Mouse (Mus musculus) C2C12 (cell line): ENCODE data around the gene Cplx3.
A peak's percentile ranks its signal among the peaks of the same experiment; 100 is the strongest.

Experiments
- CEBPB ChIP-seq: IDR thresholded peaks from one replicate; pipeline ENCODE4 v1.6.1; 2011; ENCODE audit warnings: low read depth, mild to moderate bottlenecking, control low read depth, moderate library complexity
- CTCF ChIP-seq: IDR thresholded peaks from one replicate; pipeline ENCODE4 v1.5.1; 2011; ENCODE audit not compliant: control insufficient read depth, insufficient read depth, insufficient read length
- FOSL1 ChIP-seq: IDR thresholded peaks from one replicate; pipeline ENCODE4 v1.8.0; 2011; ENCODE audit warnings: mild to moderate bottlenecking, low read length; ENCODE audit not compliant: poor library complexity, insufficient read depth, severe bottlenecking
- MAX ChIP-seq: IDR thresholded peaks from one replicate; pipeline ENCODE4 v1.6.1; 2011; ENCODE audit warnings: mild to moderate bottlenecking, control low read depth
- MYOD1 ChIP-seq: IDR thresholded peaks from one replicate; pipeline ENCODE4 v1.6.1; 2011; ENCODE audit warnings: low read depth; ENCODE audit not compliant: control insufficient read depth, insufficient read length
- MYOG ChIP-seq: IDR thresholded peaks from one replicate; pipeline ENCODE4 v1.6.1; 2011; ENCODE audit not compliant: control insufficient read depth, insufficient read length; ENCODE audit errors: extremely low read depth
- USF1 ChIP-seq: IDR thresholded peaks from one replicate; pipeline ENCODE4 v1.6.1; 2011; ENCODE audit warnings: low read depth, mild to moderate bottlenecking, control low read depth, moderate library complexity

DNA sequence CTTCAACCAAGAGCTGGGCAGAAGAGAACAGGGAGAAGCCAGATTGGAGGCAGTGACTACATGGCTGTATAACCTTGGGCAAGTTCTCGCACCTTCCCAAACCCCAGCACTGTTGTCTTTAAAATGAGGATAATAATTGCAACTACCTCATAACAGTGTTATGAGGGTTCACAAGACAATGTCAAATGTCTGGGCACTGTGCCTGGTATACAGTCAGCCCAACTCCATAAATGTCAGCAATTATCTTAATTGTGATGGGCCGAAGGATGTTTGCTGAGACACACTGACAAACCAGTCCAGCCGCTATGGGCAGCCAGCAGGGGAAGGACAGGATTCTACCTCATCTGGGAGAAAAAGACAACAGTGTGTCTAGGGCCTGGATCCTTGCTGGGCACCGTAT is 8.7 kb upstream of the Cplx3 start:
- TF ChIP-seq CEBPB (no peak), CTCF (no peak), MYOD1 (peak; percentile 21), FOSL1 (no peak), MAX (no peak), MYOG (no peak), USF1 (no peak)
